Mouse (Mus musculus) testis, adult 2 months (tissue): ENCODE measurements around the gene Mmp24.

ENCODE experiments used
- CTCF ChIP-seq: fragments of 200-500 bp; IDR thresholded peaks from 2 replicates; pipeline ENCODE4 v1.5.1; 2012; ENCODE audit warnings: low read depth, mild to moderate bottlenecking, inconsistent platforms, low read length, moderate library complexity; ENCODE audit not compliant: control insufficient read depth, insufficient read depth, insufficient replicate concordance
- POLR2A ChIP-seq: fragments of 200-500 bp; IDR thresholded peaks from 2 replicates; pipeline ENCODE4 v1.6.1; 2012; ENCODE audit warnings: low read depth, mild to moderate bottlenecking, inconsistent platforms, low read length, moderate library complexity; ENCODE audit not compliant: control insufficient read depth

GRCm38 (mm10) chr2:155749394-155749793, 25.7 kb upstream of the Mmp24 start:
- no peak for TF ChIP-seq CTCF
- TF ChIP-seq POLR2A, result no peak
